Mouse (Mus musculus): Measurements from ENCODE around the gene Ppfibp1. TPM values are rescaled to one million over a fixed set of nuclear protein-coding genes. Genes with fewer than 3 reads are reported as not detected.

Ppfibp1 gene
- total RNA-seq (2014; rRNA removed; ENCODE audit: low replicate concordance): 43.0 and 56.5 TPM in 2 replicates
- 38.8 and 39.5 TPM in 2 replicates for polyA plus RNA-seq (2015; fragmentation: Nextera tagmentation; extraction: Ambion mirVana)

- DNase-seq (ENCODE audit: low spot score) (peak; percentile 94), ATAC-seq (ENCODE audit: insufficient read depth, low read depth) (peak; percentile 95)
- Histone ChIP-seq H3K4me2 (ENCODE audit: low read depth, low read length) (peak within 1 kb of the TSS; percentile 81), H3K9me3 (replicated peaks; ENCODE audit: control insufficient read depth, low read length) (no peaks in the 10 kb centered on the region), H3K4me3 (ENCODE audit: low read depth, low read length) (peak within 1 kb of the TSS; percentile 87), H3K36me3 (replicated peaks; ENCODE audit: control insufficient read depth, insufficient read depth, low read length) (peaks cover 3% of the 10 kb centered on the region), H3K27me3 (ENCODE audit: control insufficient read depth, insufficient read depth, low read length) (no peaks in the 10 kb centered on the region), H3K9ac (replicated peaks; ENCODE audit: low read depth, low read length) (peak within 1 kb of the TSS; percentile 96), H3K4me1 (ENCODE audit: control insufficient read depth, insufficient read depth) (peaks cover 40% of the 10 kb centered on the region), H3K27ac (ENCODE audit: low read depth) (peak within 1 kb of the TSS; percentile 92)
- under 1% methylated on average over 68 of the region's 80 CpGs for WGBS
- TF ChIP-seq CTCF (IDR thresholded peaks at IDR 0.05; ENCODE audit: low read depth): no peak
- peak; percentile 43; the same call in 1 of the 2 replicates for TF ChIP-seq EP300 (IDR thresholded peaks at IDR 0.05; ENCODE audit: low read depth)
Observed at GRCm38 (mm10) chr6:146887958-146888659, at the start of gene Ppfibp1. Gene Ppfibp1 (plus strand): TSS chr6:146888487.

GRCm38 (mm10) chr6:146838863-146839262 lies 49.4 kb upstream of the Ppfibp1 start:
- Histone ChIP-seq H3K9ac (replicated peaks; ENCODE audit: low read depth, low read length) (no peak overlapping the region), H3K27me3 (ENCODE audit: control insufficient read depth, insufficient read depth, low read length) (no peaks in the 10 kb centered on the region), H3K4me3 (ENCODE audit: low read depth, low read length) (no peak overlapping the region), H3K27ac (ENCODE audit: low read depth) (no peak overlapping the region), H3K4me1 (ENCODE audit: control insufficient read depth, insufficient read depth) (peaks cover 5% of the 10 kb centered on the region; the same call in 1 of the 2 replicates), H3K9me3 (replicated peaks; ENCODE audit: control insufficient read depth, low read length) (no peaks in the 10 kb centered on the region), H3K4me2 (ENCODE audit: low read depth, low read length) (no peak overlapping the region), H3K36me3 (replicated peaks; ENCODE audit: control insufficient read depth, insufficient read depth, low read length) (no peaks in the 10 kb centered on the region)
- DNase-seq (ENCODE audit: low spot score): no peak
- no peak for ATAC-seq (ENCODE audit: insufficient read depth, low read depth)
- 86% methylated on average over 4 of the region's 4 CpGs for WGBS
- TF ChIP-seq CTCF (IDR thresholded peaks at IDR 0.05; ENCODE audit: low read depth) (no peak), EP300 (IDR thresholded peaks at IDR 0.05; ENCODE audit: low read depth) (no peak)

- no peak overlapping the region for H3K4me3 ChIP-seq (ENCODE audit: low read depth, low read length)
- H3K27ac ChIP-seq (ENCODE audit: low read depth): peak overlapping the region; percentile 66
- H3K4me1 ChIP-seq (ENCODE audit: control insufficient read depth, insufficient read depth): peaks cover 19% of the 10 kb centered on the region
- no peaks in the 10 kb centered on the region for H3K36me3 ChIP-seq (replicated peaks; ENCODE audit: control insufficient read depth, insufficient read depth, low read length)
- H3K9ac ChIP-seq (replicated peaks; ENCODE audit: low read depth, low read length): no peak overlapping the region
- no peak overlapping the region for H3K4me2 ChIP-seq (ENCODE audit: low read depth, low read length)
- ATAC-seq (ENCODE audit: insufficient read depth, low read depth) (peak; percentile 43), DNase-seq (ENCODE audit: low spot score) (no peak)
- no peaks in the 10 kb centered on the region for H3K9me3 ChIP-seq (replicated peaks; ENCODE audit: control insufficient read depth, low read length)
- 33% methylated on average over 6 of the region's 6 CpGs for WGBS
- H3K27me3 ChIP-seq (ENCODE audit: control insufficient read depth, insufficient read depth, low read length): no peaks in the 10 kb centered on the region
- TF ChIP-seq EP300 (IDR thresholded peaks at IDR 0.05; ENCODE audit: low read depth): peak; percentile 22; the same call in 1 of the 2 replicates
- TF ChIP-seq CTCF (IDR thresholded peaks at IDR 0.05; ENCODE audit: low read depth): no peak
Observed at GRCm38 (mm10) chr6:146844867-146845266, 43.4 kb upstream of the Ppfibp1 start.

GRCm38 (mm10) chr6:146845347-146845746 lies 42.9 kb upstream of the Ppfibp1 start:
- H3K9me3 ChIP-seq (replicated peaks; ENCODE audit: control insufficient read depth, low read length): no peaks in the 10 kb centered on the region
- ATAC-seq (ENCODE audit: insufficient read depth, low read depth): no peak
- no peak overlapping the region for H3K4me2 ChIP-seq (ENCODE audit: low read depth, low read length)
- DNase-seq (ENCODE audit: low spot score): no peak
- 78% methylated on average over 5 of the region's 5 CpGs for WGBS
- no peaks in the 10 kb centered on the region for H3K36me3 ChIP-seq (replicated peaks; ENCODE audit: control insufficient read depth, insufficient read depth, low read length)
- no peak overlapping the region for H3K9ac ChIP-seq (replicated peaks; ENCODE audit: low read depth, low read length)
- peaks cover 19% of the 10 kb centered on the region for H3K4me1 ChIP-seq (ENCODE audit: control insufficient read depth, insufficient read depth)
- no peak overlapping the region for H3K4me3 ChIP-seq (ENCODE audit: low read depth, low read length)
- H3K27me3 ChIP-seq (ENCODE audit: control insufficient read depth, insufficient read depth, low read length): no peaks in the 10 kb centered on the region
- peak overlapping the region; percentile 66 for H3K27ac ChIP-seq (ENCODE audit: low read depth)
- no peak for TF ChIP-seq EP300 (IDR thresholded peaks at IDR 0.05; ENCODE audit: low read depth)
- TF ChIP-seq CTCF (IDR thresholded peaks at IDR 0.05; ENCODE audit: low read depth): no peak

- H3K36me3 ChIP-seq (replicated peaks; ENCODE audit: control insufficient read depth, insufficient read depth, low read length): no peaks in the 10 kb centered on the region
- peaks cover 19% of the 10 kb centered on the region for H3K4me1 ChIP-seq (ENCODE audit: control insufficient read depth, insufficient read depth)
- H3K9ac ChIP-seq (replicated peaks; ENCODE audit: low read depth, low read length): no peak overlapping the region
- DNase-seq (ENCODE audit: low spot score): no peak
- ATAC-seq (ENCODE audit: insufficient read depth, low read depth): peak; percentile 62
- no peak overlapping the region for H3K4me3 ChIP-seq (ENCODE audit: low read depth, low read length)
- WGBS: 31% methylated on average over 15 of the region's 15 CpGs
- no peaks in the 10 kb centered on the region for H3K27me3 ChIP-seq (ENCODE audit: control insufficient read depth, insufficient read depth, low read length)
- no peak overlapping the region for H3K4me2 ChIP-seq (ENCODE audit: low read depth, low read length)
- TF ChIP-seq CTCF (IDR thresholded peaks at IDR 0.05; ENCODE audit: low read depth) (no peak), EP300 (IDR thresholded peaks at IDR 0.05; ENCODE audit: low read depth) (no peak)
- peak overlapping the region; percentile 54 for H3K27ac ChIP-seq (ENCODE audit: low read depth)
- H3K9me3 ChIP-seq (replicated peaks; ENCODE audit: control insufficient read depth, low read length): no peaks in the 10 kb centered on the region
Observed at GRCm38 (mm10) chr6:146845961-146846750, 42.1 kb upstream of the Ppfibp1 start.

Data from heart, postnatal 0 days (tissue).